Mouse (Mus musculus) ES-Bruce4 (cell line): Measurements from ENCODE around the gene Edf1. TPM values are rescaled to one million over a fixed set of nuclear protein-coding genes. Genes with fewer than 3 reads are reported as not detected.

Source experiments
- H3K27ac ChIP-seq: 2 replicates; pipeline ENCODE4 v1.5.1; 2012; ENCODE audit warnings: low read length, inconsistent platforms; ENCODE audit not compliant: insufficient read depth
- H3K27me3 ChIP-seq: 2 replicates; pipeline ENCODE4 v1.6.1; 2012; ENCODE audit warnings: mild to moderate bottlenecking, low read length, inconsistent platforms; ENCODE audit not compliant: control insufficient read depth, poor library complexity, insufficient read depth, severe bottlenecking
- H3K36me3 ChIP-seq: 2 replicates; pipeline ENCODE4 v1.6.1; 2012; ENCODE audit warnings: inconsistent platforms, mild to moderate bottlenecking, low read length, moderate library complexity; ENCODE audit not compliant: control insufficient read depth, poor library complexity, insufficient read depth, severe bottlenecking
- H3K4me1 ChIP-seq: one replicate; pipeline ENCODE4 v1.8.1; 2011; ENCODE audit warnings: low read length; ENCODE audit not compliant: control insufficient read depth, insufficient read depth
- H3K4me3 ChIP-seq: 2 replicates; pipeline ENCODE4 v1.5.1; 2011; ENCODE audit warnings: low read depth, mild to moderate bottlenecking, low read length
- H3K9ac ChIP-seq: 2 replicates; pipeline ENCODE4 v1.6.1; 2012; ENCODE audit warnings: low read depth, mild to moderate bottlenecking, inconsistent platforms; ENCODE audit not compliant: poor library complexity, severe bottlenecking
- H3K9me3 ChIP-seq: replicated peaks from 2 replicates; pipeline ENCODE4 v1.6.1; 2012; ENCODE audit warnings: mild to moderate bottlenecking, low read length, inconsistent platforms; ENCODE audit not compliant: control insufficient read depth, poor library complexity, insufficient read depth, severe bottlenecking
- CTCF ChIP-seq: IDR thresholded peaks from one replicate; pipeline ENCODE4 v1.8.1; 2011; ENCODE audit warnings: low read depth, low read length
- EP300 ChIP-seq: IDR thresholded peaks from 2 replicates; pipeline ENCODE4 v1.6.1; 2011; ENCODE audit warnings: low read depth, low read length; ENCODE audit not compliant: insufficient read depth
- POLR2A ChIP-seq: IDR thresholded peaks from one replicate; pipeline ENCODE4 v1.8.1; 2011; ENCODE audit warnings: low read length; ENCODE audit not compliant: insufficient read depth
- polyA plus RNA-seq: library from polyadenylated mRNA; stranded (reverse); fragments of >200 nt; gene quantifications from 2 replicates; pipeline ENCODE4 v1.2.4, GENCODE M21; 2011; ENCODE audit warnings: low read depth; ENCODE audit not compliant: missing spikeins, insufficient read depth, insufficient read length

Gene Edf1
- polyA plus RNA-seq, 1 experiment, result 107 TPM

DNA sequence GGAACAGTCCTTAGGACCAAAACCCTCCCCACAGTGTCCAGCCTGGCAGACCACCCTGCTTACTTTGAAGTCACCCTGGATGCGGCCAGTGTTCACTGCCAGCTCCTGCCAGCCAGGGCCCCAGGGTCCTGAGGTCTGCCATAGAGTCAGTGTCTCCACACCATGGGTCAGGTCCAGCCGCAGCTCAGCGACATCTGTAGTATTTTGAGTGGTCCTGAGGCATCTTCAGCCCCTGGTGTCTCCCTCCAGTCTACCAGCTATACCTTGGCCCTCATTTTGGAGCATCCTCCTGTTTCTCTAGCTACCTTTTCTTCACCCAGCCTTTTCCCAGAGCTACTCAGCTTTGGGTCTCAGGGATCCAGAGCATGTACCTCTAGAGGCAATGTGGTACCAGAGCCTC is 11.7 kb downstream of the Edf1 start:
- no peaks in the 10 kb centered on the region for H3K27me3 ChIP-seq
- no peaks in the 10 kb centered on the region for H3K9me3 ChIP-seq
- H3K36me3 ChIP-seq, result no peaks in the 10 kb centered on the region
- H3K4me1 ChIP-seq, result peaks cover 3% of the 10 kb centered on the region
- TF ChIP-seq EP300 (no peak), POLR2A (no peak), CTCF (no peak)
- H3K4me3 ChIP-seq, result no peak overlapping the region
- no peak overlapping the region for H3K27ac ChIP-seq
- no peak overlapping the region for H3K9ac ChIP-seq

DNA sequence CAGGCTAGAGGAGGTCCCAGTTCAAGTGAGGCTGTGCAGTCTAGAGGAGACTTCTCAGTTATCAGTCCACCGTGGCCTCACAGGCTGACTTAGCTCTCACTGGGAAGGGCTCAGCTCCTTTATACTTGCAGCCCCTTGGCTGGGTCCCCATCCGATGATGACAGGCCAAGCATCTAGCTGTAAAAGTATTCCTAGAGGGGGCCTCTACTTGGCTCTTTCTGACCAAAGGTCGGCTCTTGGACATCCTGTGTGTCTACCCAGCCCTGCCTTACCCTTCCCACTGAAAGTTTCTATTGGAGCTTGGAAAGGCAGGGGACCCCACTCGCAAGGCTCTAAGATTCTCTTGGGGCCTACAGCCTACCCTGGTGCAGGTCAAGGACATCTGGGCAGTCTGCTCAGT is 13.6 kb downstream of the Edf1 start:
- no peak overlapping the region for H3K4me3 ChIP-seq
- no peak overlapping the region for H3K9ac ChIP-seq
- no peaks in the 10 kb centered on the region for H3K36me3 ChIP-seq
- peaks cover 4% of the 10 kb centered on the region for H3K4me1 ChIP-seq
- TF ChIP-seq POLR2A (no peak), CTCF (no peak), EP300 (no peak)
- no peaks in the 10 kb centered on the region for H3K9me3 ChIP-seq
- no peaks in the 10 kb centered on the region for H3K27me3 ChIP-seq
- H3K27ac ChIP-seq, result no peak overlapping the region

DNA sequence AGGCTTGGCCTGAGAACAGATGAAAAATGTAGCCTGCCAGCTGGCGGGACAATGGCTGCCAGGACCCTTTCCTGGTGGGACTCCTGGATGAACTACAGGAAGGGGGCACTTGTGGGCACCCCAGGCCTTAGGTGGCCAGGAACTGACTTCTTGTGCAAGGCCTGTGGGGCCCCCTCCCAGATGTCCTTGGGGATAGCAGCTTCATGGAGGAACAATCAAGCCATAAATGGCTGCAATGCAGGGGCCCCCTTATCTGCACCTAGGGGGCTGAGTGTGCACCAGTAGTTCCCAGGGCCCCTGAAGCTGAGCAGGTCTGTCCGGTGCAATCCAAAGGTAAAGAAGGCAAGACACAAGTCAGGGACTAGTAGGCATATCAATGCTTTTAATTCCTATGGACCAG is 15.4 kb downstream of the Edf1 start:
- H3K4me3 ChIP-seq, result no peak overlapping the region
- no peak overlapping the region for H3K27ac ChIP-seq
- H3K4me1 ChIP-seq, result peaks cover 4% of the 10 kb centered on the region
- H3K27me3 ChIP-seq, result no peaks in the 10 kb centered on the region
- no peak for TF ChIP-seq CTCF
- no peak for TF ChIP-seq POLR2A
- no peak for TF ChIP-seq EP300
- H3K9ac ChIP-seq, result no peak overlapping the region
- no peaks in the 10 kb centered on the region for H3K9me3 ChIP-seq
- no peaks in the 10 kb centered on the region for H3K36me3 ChIP-seq

DNA sequence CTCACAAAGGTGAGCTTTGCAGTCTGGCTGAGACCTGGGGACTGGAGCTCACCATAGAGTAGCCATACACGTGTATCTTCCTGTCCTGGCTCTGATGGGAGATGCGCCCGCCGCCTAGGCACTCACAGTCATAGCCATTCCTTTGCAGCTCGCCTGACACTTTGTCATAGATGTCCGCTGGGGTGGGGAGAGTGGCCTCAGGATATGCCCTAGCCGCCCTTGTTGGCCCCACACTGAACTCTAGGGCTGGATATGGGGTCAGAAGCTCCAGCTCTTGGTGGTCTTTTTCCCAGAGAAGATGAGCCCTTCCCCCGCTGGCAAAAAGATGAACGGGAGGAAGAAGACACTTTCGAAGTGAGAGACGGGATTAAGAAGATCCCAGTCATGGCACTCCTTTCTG is 16.5 kb downstream of the Edf1 start:
- H3K27ac ChIP-seq, result no peak overlapping the region
- peaks cover 5% of the 10 kb centered on the region; the same call in 1 of the 2 replicates for H3K27me3 ChIP-seq
- H3K9ac ChIP-seq, result peak overlapping the region; percentile 64
- H3K9me3 ChIP-seq, result no peaks in the 10 kb centered on the region
- TF ChIP-seq POLR2A, result no peak
- no peak for TF ChIP-seq CTCF
- TF ChIP-seq EP300, result no peak
- H3K36me3 ChIP-seq, result no peaks in the 10 kb centered on the region
- H3K4me3 ChIP-seq, result peak overlapping the region; percentile 85
- H3K4me1 ChIP-seq, result peaks cover 2% of the 10 kb centered on the region

DNA sequence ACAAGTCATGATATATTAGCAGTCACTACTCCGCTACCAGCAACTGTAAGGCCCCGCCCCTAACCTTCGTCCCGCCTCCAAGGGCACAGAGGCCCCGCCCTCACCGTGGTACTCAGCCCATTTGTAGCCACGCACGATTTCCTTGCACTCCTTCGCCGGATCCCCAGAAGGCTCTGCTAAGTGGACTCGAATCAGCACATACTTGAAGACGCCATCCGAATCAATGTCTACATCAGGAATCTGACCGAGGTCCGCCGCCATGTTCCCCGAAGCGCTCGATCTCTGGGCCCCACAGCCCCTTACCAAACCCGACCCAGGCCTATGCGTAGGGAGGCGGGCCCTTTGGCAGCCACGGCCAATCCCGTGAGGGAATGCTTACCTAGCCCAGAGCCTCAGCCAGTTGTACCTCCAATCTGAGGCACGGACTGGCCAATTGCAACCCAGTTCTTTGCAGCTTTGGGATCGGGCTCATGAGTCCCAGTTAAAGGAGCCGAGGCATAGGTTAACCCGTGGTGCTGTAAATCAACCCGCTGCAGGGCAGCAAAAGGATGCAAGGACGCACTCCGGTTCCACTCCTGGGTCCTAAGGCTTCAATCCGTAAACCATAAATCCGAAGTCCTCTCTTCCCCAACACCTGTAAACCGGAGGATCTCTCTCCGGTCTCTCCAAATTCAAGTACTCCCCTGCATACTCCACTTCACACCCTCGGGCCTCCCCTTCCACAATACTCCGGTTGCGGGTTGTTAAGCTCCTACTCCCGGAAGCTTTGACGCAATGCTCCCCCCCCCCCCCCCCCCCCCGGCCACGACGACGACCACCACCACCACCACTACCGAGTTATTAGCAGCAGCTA is 17.2 kb downstream of the Edf1 start, which contains the start of the genes Mamdc4 and Phpt1:
Gene Mamdc4 (minus strand): TSS at position 267 of the 853 bp plus-strand sequence.
Gene Phpt1 (minus strand): TSS at position 646 of the 853 bp plus-strand sequence.
- H3K36me3 ChIP-seq, result no peaks in the 10 kb centered on the region
- no peaks in the 10 kb centered on the region for H3K9me3 ChIP-seq
- peak within 1 kb of the TSS; percentile 64 for H3K9ac ChIP-seq
- H3K27me3 ChIP-seq, result peaks cover 5% of the 10 kb centered on the region; the same call in 1 of the 2 replicates
- peaks cover 2% of the 10 kb centered on the region for H3K4me1 ChIP-seq
- peak within 1 kb of the TSS; percentile 45 for H3K27ac ChIP-seq
- TF ChIP-seq EP300 (no peak), POLR2A (peak; percentile 16)
- H3K4me3 ChIP-seq, result peak within 1 kb of the TSS; percentile 85

DNA sequence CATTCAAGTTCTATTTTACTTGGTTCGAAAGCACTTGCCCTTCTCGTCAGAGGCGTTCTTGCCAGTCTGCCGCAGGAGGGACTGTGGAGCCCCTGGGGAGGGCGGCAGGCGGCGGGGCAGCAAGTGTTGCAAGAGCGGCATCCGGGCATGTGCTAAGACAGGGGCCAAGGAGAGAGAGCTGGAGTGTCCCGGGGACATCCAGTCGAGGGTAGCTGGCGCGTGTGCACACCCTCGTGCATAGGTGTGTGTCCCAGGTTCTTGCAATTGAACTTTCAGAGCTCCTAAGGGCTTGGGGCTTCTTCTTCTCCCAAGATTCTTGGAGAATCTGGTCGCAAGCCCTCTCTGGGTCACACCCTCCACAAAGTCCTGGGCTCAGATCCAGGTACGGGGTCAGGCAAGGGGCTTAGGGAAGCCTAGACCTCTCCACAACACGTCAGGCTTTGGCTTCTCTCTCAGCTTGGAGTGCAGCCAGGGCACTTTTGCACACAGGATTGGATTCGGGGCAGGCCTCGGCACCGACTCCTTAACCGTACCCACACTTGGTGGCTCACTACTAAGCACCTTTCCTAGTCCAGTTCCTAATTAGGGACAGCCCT is 17.9 kb downstream of the Edf1 start:
- H3K9me3 ChIP-seq, result no peaks in the 10 kb centered on the region
- H3K9ac ChIP-seq, result peak overlapping the region; percentile 64
- H3K36me3 ChIP-seq, result no peaks in the 10 kb centered on the region
- peaks cover 2% of the 10 kb centered on the region for H3K4me1 ChIP-seq
- peaks cover 5% of the 10 kb centered on the region; the same call in 1 of the 2 replicates for H3K27me3 ChIP-seq
- no peak overlapping the region for H3K27ac ChIP-seq
- no peak for TF ChIP-seq CTCF
- no peak for TF ChIP-seq POLR2A
- no peak for TF ChIP-seq EP300
- H3K4me3 ChIP-seq, result peak overlapping the region; percentile 35
